Mouse (Mus musculus): ENCODE measurements at regions not wholly inside any gene's neighbourhood (a gene's known extent, or its start where the extent isn't known, plus 50 kb on each side); places are given as distances from the start of the nearest gene placed in this dataset.

- TF ChIP-seq USF1 (IDR thresholded peaks at IDR 0.05; ENCODE audit: low read depth, low read length) (no peak), E2F4 (IDR thresholded peaks at IDR 0.05; ENCODE audit: borderline replicate concordance, low read depth, low read length) (no peak), USF2 (IDR thresholded peaks at IDR 0.05; ENCODE audit: borderline replicate concordance in 1 of 2, insufficient read depth in 1 of 2, low read depth in 1 of 2, low read length in 2 of 2) (no peak), ETS1 (IDR thresholded peaks at IDR 0.05; ENCODE audit: low read depth, low read length) (no peak), POLR2A (IDR thresholded peaks at IDR 0.05; ENCODE audit: control insufficient read depth in 1 of 2, insufficient read depth in 1 of 2, low read depth in 1 of 2, low read length in 2 of 2, poor library complexity in 1 of 2) (no peak), EP300 (IDR thresholded peaks at IDR 0.05; ENCODE audit: low read depth in 1 of 2, low read length in 2 of 2) (no peak), MYC (IDR thresholded peaks at IDR 0.05; ENCODE audit: low read depth, low read length) (no peak), ZC3H11A (IDR thresholded peaks at IDR 0.05; ENCODE audit: low read depth, low read length) (no peak), RAD21 (IDR thresholded peaks at IDR 0.05; ENCODE audit: low read depth, low read length) (no peak), TAL1 (IDR thresholded peaks at IDR 0.05; ENCODE audit: low read length) (no peak), CTCF (IDR thresholded peaks at IDR 0.05 in 2 of 3, conservative IDR thresholded peaks at IDR 0.05 in 1 of 3; ENCODE audit: control insufficient read depth in 1 of 3, insufficient read depth in 1 of 3, low read depth in 2 of 3, low read length in 3 of 3, poor library complexity in 1 of 3, severe bottlenecking in 1 of 3) (no peak)
Measured at GRCm38 (mm10) chr1:42591855-42592254, 103.7 kb upstream of the Pou3f3 start.

Measured in MEL (cell line).